Comparison of ENCODE assay signal across 8 mouse cellular contexts in genomic region chr5:53258038-53258786, GRCm38 (mm10). TPM values are rescaled to one million over a fixed set of nuclear protein-coding genes. Genes with fewer than 3 reads are reported as not detected.
DNase-seq lines count a peak whose midpoint lies in the region; ATAC-seq lines count a peak whose summit lies in the region.

No protein-coding gene starts in this region.

- no peaks in the 10 kb centered on the region for H3K36me3 ChIP-seq in embryonic facial prominence, embryonic 14.5 days (ENCODE audit: control insufficient read depth, insufficient read depth, low read length)
- no peaks in the 10 kb centered on the region for H3K36me3 ChIP-seq in intestine, embryonic 14.5 days (ENCODE audit: control insufficient read depth, insufficient read depth, low read length)

- H3K27me3 ChIP-seq in embryonic facial prominence, embryonic 14.5 days (replicated peaks; ENCODE audit: control insufficient read depth, insufficient read depth, low read length), result peaks cover 5% of the 10 kb centered on the region; the same call in 1 of the 2 replicates
- peaks cover 12% of the 10 kb centered on the region; the same call in 1 of the 2 replicates for H3K27me3 ChIP-seq in intestine, embryonic 14.5 days (replicated peaks; ENCODE audit: control insufficient read depth, insufficient read depth, low read length)

- peaks cover 4% of the 10 kb centered on the region; the same call in 1 of the 2 replicates for H3K4me1 ChIP-seq in embryonic facial prominence, embryonic 14.5 days (ENCODE audit: control insufficient read depth, insufficient read depth, low read length)
- no peaks in the 10 kb centered on the region; the same call in 1 of the 2 replicates for H3K4me1 ChIP-seq in intestine, embryonic 14.5 days (replicated peaks; ENCODE audit: control insufficient read depth, insufficient read depth, low read length)

- peak overlapping the region; percentile 46 for H3K9ac ChIP-seq in embryonic facial prominence, embryonic 14.5 days (ENCODE audit: low read depth, low read length)
- H3K9ac ChIP-seq in intestine, embryonic 14.5 days (ENCODE audit: low read length), result peak overlapping the region; percentile 41

- WGBS in embryonic facial prominence, embryonic 14.5 days, result 3% methylated on average over 29 of the region's 29 CpGs
- 3% methylated on average over 29 of the region's 29 CpGs for WGBS in intestine, embryonic 14.5 days

- H3K27ac ChIP-seq in embryonic facial prominence, embryonic 14.5 days (replicated peaks; ENCODE audit: low read depth, low read length), result no peak overlapping the region
- no peak overlapping the region for H3K27ac ChIP-seq in intestine, embryonic 14.5 days (ENCODE audit: low read depth)

- no peaks in the 10 kb centered on the region for H3K9me3 ChIP-seq in embryonic facial prominence, embryonic 14.5 days (ENCODE audit: control insufficient read depth, low read length)
- no peaks in the 10 kb centered on the region for H3K9me3 ChIP-seq in intestine, embryonic 14.5 days (ENCODE audit: control insufficient read depth, low read length)

- peak; percentile 21 for DNase-seq in kidney, adult 18-20 months
- DNase-seq in kidney, adult 8-10 months, result no peak
- DNase-seq in ZHBTc4 (ENCODE audit: low read depth, low spot score), result peak; percentile 30
- peak; percentile 88 for DNase-seq in embryonic facial prominence, embryonic 14.5 days (ENCODE audit: low spot score)
- peak; percentile 73 for DNase-seq in intestine, embryonic 14.5 days (ENCODE audit: low spot score)
- DNase-seq in lung, postnatal 10 days, result peak; percentile 38
- DNase-seq in right cerebral cortex, postnatal 4 days, result peak; percentile 45

- peak overlapping the region; percentile 31 for H3K4me3 ChIP-seq in embryonic facial prominence, embryonic 14.5 days (ENCODE audit: low read depth, low read length)
- H3K4me3 ChIP-seq in intestine, embryonic 14.5 days (ENCODE audit: low read depth, low read length), result peak overlapping the region; percentile 36

- H3K4me2 ChIP-seq in embryonic facial prominence, embryonic 14.5 days (ENCODE audit: low read depth, low read length), result peak overlapping the region; percentile 61
- peak overlapping the region; percentile 84 for H3K4me2 ChIP-seq in intestine, embryonic 14.5 days (ENCODE audit: low read length)

- peak; percentile 69 for ATAC-seq in embryonic facial prominence, embryonic 14.5 days (ENCODE audit: low read depth)
- ATAC-seq in intestine, embryonic 14.5 days (replicated peaks; ENCODE audit: low FRiP score, low TSS enrichment, low read depth), result peak; percentile 57; the same call in 1 of the 2 replicates
- ATAC-seq in erythroid progenitor cell, adult 5-6 weeks (replicated peaks; ENCODE audit: low FRiP score, poor library complexity, severe bottlenecking), result no peak

RNA-seq across cellular contexts. Expression of gene Smim20, which starts 8.7 kb away (rescaled TPM):
- 96.7 and 104 TPM in 2 replicates for polyA plus RNA-seq in embryonic facial prominence, embryonic 14.5 days (2014; fragmentation: Nextera tagmentation; extraction: Ambion mirVana)
- polyA plus RNA-seq in intestine, embryonic 14.5 days (2014; fragmentation: Nextera tagmentation; extraction: Ambion mirVana), result 103 and 109 TPM in 2 replicates
- total RNA-seq in erythroid progenitor cell, adult 5-6 weeks (2015; ENCODE audit: low replicate concordance), result 1.3 and 28.8 TPM in 2 replicates
- total RNA-seq in erythroid progenitor cell, adult 5-6 weeks (2017; ENCODE audit: low replicate concordance), result 12.8 and 16.4 TPM in 2 replicates

RNA-seq across cellular contexts. Expression of gene Sel1l3, which starts 44.5 kb away (rescaled TPM):
- polyA plus RNA-seq in embryonic facial prominence, embryonic 14.5 days (2014; fragmentation: Nextera tagmentation; extraction: Ambion mirVana), result 5.9 and 6.9 TPM in 2 replicates
- 10.3 and 11.1 TPM in 2 replicates for polyA plus RNA-seq in intestine, embryonic 14.5 days (2014; fragmentation: Nextera tagmentation; extraction: Ambion mirVana)
- not detected in 2 replicates for total RNA-seq in erythroid progenitor cell, adult 5-6 weeks (2015; ENCODE audit: low replicate concordance)
- total RNA-seq in erythroid progenitor cell, adult 5-6 weeks (2017; ENCODE audit: low replicate concordance), result not detected in 2 replicates

Comparison
In these comparisons a context has a peak if more than half of its experiments do, and no peak if none do; other contexts are left out.
1. DNase-seq: peak in kidney, adult 18-20 months (single experiment), ZHBTc4 (single experiment), embryonic facial prominence, embryonic 14.5 days (single experiment), intestine, embryonic 14.5 days (single experiment), lung, postnatal 10 days (single experiment) and right cerebral cortex, postnatal 4 days (single experiment); none in kidney, adult 8-10 months (0 of 2).